Mouse (Mus musculus) stomach, embryonic 16.5 days (tissue): Measurements from ENCODE around the gene Kif3a. TPM values are rescaled to one million over a fixed set of nuclear protein-coding genes. Genes with fewer than 3 reads are reported as not detected.

ENCODE experiments used
- ATAC-seq: fragments of 200-750 bp; cut with Nextera tagmentation; 2 replicates; pipeline ENCODE4 v1.8.0; 2017; ENCODE audit warnings: moderate number of reproducible peaks, moderate TSS enrichment; ENCODE audit not compliant: insufficient read depth, low FRiP score
- H3K27ac ChIP-seq: fragments of 300-500 bp; sonication (generic); 2 replicates; pipeline ENCODE4 v1.5.1; 2014; ENCODE audit warnings: low read length
- H3K27me3 ChIP-seq: fragments of 300-500 bp; sonication (generic); 2 replicates; pipeline ENCODE4 v1.6.1; 2014; ENCODE audit warnings: low read length, control low read depth, mixed read lengths; ENCODE audit not compliant: control insufficient read depth, insufficient read depth
- H3K36me3 ChIP-seq: fragments of 300-500 bp; sonication (generic); 2 replicates; pipeline ENCODE4 v1.6.1; 2014; ENCODE audit warnings: low read length; ENCODE audit not compliant: control insufficient read depth, insufficient read depth
- H3K4me1 ChIP-seq: fragments of 300-500 bp; sonication (generic); 2 replicates; pipeline ENCODE4 v1.6.1; 2014; ENCODE audit warnings: low read length, control low read depth, mixed read lengths; ENCODE audit not compliant: control insufficient read depth, insufficient read depth
- H3K4me2 ChIP-seq: fragments of 300-500 bp; sonication (generic); 2 replicates; pipeline ENCODE4 v1.6.1; 2014; ENCODE audit warnings: low read depth, low read length, mixed read lengths
- H3K4me3 ChIP-seq: fragments of 300-500 bp; sonication (generic); replicated peaks from 2 replicates; pipeline ENCODE4 v1.5.1; 2014; ENCODE audit warnings: mild to moderate bottlenecking, low read length
- H3K9ac ChIP-seq: fragments of 300-500 bp; sonication (generic); 2 replicates; pipeline ENCODE4 v1.6.1; 2014; ENCODE audit warnings: low read length
- H3K9me3 ChIP-seq: fragments of 300-500 bp; sonication (generic); replicated peaks from 2 replicates; pipeline ENCODE4 v1.6.1; 2016; ENCODE audit warnings: low read length, control low read depth; ENCODE audit not compliant: control insufficient read depth
- WGBS: fragments of 180-500 bp; shearing (Covaris S2); extraction: QIAGEN DNeasy Blood & Tissue Kit; methylation state at CpG from one replicate; pipeline ENCODE4 v1.1.7; 2014; 5-methylcytosine and 5-hydroxymethylcytosine counted together
- polyA plus RNA-seq: library from polyadenylated mRNA; unstranded; fragments of >200 nt; fragmentation: Nextera tagmentation; extraction: Ambion mirVana; gene quantifications from 2 replicates; pipeline ENCODE4 v1.2.1, GENCODE M21; 2015

Gene Kif3a
- polyA plus RNA-seq, 1 experiment from 2014 or later, result 57.0 TPM

- no peak for ATAC-seq
- Histone ChIP-seq H3K9ac (no peak overlapping the region), H3K27ac (no peak overlapping the region), H3K4me2 (no peak overlapping the region), H3K27me3 (no peaks in the 10 kb centered on the region), H3K9me3 (no peaks in the 10 kb centered on the region), H3K36me3 (no peaks in the 10 kb centered on the region), H3K4me3 (no peak overlapping the region), H3K4me1 (no peaks in the 10 kb centered on the region)
- WGBS, result 46% methylated on average over 15 of the region's 15 CpGs
Observed at GRCm38 (mm10) chr11:53590368-53590768, 23.2 kb downstream of the Kif3a start.

DNA sequence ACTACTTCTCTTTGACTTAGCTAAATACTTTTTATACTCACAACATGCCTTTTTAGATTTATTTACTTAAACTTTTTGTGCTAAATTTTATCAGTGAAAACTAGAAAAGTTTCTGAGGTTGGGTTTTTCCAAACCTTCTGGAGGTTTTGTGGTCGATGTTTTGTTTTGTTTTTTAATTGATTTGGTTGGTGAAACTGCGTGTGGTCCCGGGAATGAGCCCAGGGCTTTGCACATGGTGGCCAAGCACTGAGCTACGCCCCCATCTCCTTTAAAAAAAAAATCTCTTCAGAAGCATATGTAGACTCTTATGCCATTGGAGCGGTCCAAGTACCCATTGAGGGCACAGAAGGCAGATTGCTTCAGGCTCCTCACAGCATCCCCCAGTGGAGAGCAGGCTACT, 23.9 kb downstream of the Kif3a start:
- no peak overlapping the region for H3K4me3 ChIP-seq
- H3K36me3 ChIP-seq, result no peaks in the 10 kb centered on the region
- H3K4me1 ChIP-seq, result no peaks in the 10 kb centered on the region
- no peak overlapping the region for H3K9ac ChIP-seq
- no peak overlapping the region for H3K27ac ChIP-seq
- no peaks in the 10 kb centered on the region for H3K27me3 ChIP-seq
- H3K9me3 ChIP-seq, result no peaks in the 10 kb centered on the region
- 86% methylated on average over 5 of the region's 5 CpGs for WGBS
- no peak overlapping the region for H3K4me2 ChIP-seq
- no peak for ATAC-seq

- Histone ChIP-seq H3K9ac (no peak overlapping the region), H3K27me3 (no peaks in the 10 kb centered on the region), H3K36me3 (no peaks in the 10 kb centered on the region), H3K4me1 (no peaks in the 10 kb centered on the region), H3K4me3 (no peak overlapping the region), H3K4me2 (no peak overlapping the region), H3K27ac (no peak overlapping the region), H3K9me3 (no peaks in the 10 kb centered on the region)
- no peak for ATAC-seq
- WGBS, result 94% methylated on average over 3 of the region's 3 CpGs
Observed at GRCm38 (mm10) chr11:53604983-53605382, 37.8 kb downstream of the Kif3a start.

- Histone ChIP-seq H3K27ac (no peak overlapping the region), H3K9me3 (no peaks in the 10 kb centered on the region), H3K4me3 (no peak overlapping the region), H3K4me1 (no peaks in the 10 kb centered on the region), H3K9ac (no peak overlapping the region), H3K4me2 (no peak overlapping the region), H3K36me3 (no peaks in the 10 kb centered on the region), H3K27me3 (no peaks in the 10 kb centered on the region)
- WGBS, result 11% methylated on average over 12 of the region's 12 CpGs
- no peak for ATAC-seq
Observed at GRCm38 (mm10) chr11:53605609-53606008, 38.4 kb downstream of the Kif3a start.

GRCm38 (mm10) chr11:53609231-53609630, 42.1 kb downstream of the Kif3a start:
- no peak overlapping the region for H3K9ac ChIP-seq
- no peak overlapping the region for H3K4me3 ChIP-seq
- no peaks in the 10 kb centered on the region for H3K9me3 ChIP-seq
- no peak overlapping the region for H3K4me2 ChIP-seq
- no peaks in the 10 kb centered on the region for H3K27me3 ChIP-seq
- H3K27ac ChIP-seq, result no peak overlapping the region
- H3K36me3 ChIP-seq, result no peaks in the 10 kb centered on the region
- no peak for ATAC-seq
- no peaks in the 10 kb centered on the region for H3K4me1 ChIP-seq
- WGBS, result 79% methylated on average over 6 of the region's 6 CpGs

DNA sequence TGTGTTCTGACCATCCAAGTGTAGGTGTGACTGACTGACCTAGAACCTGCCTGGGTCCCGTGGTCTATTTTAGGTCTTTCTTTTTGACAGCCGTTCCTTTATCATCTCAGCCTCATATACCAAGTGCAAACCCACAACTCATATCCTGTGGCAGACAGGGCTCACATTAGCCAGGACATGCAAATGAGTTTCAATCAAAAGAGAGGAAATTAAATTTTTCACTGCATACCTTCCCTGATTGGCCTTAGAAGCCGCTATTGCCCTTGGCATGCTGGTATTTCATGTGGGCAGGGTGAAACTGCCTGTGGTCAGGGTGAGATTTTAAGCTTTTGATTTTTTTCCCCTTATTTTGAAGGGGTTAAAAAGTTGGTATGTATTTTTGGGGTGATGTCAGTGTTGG, 42.5 kb downstream of the Kif3a start:
- Histone ChIP-seq H3K27me3 (no peaks in the 10 kb centered on the region), H3K9ac (no peak overlapping the region), H3K9me3 (no peaks in the 10 kb centered on the region), H3K4me2 (no peak overlapping the region), H3K4me3 (no peak overlapping the region), H3K4me1 (no peaks in the 10 kb centered on the region), H3K36me3 (no peaks in the 10 kb centered on the region), H3K27ac (no peak overlapping the region)
- WGBS, result 76% methylated on average over 3 of the region's 3 CpGs
- no peak for ATAC-seq

- H3K36me3 ChIP-seq, result no peaks in the 10 kb centered on the region
- H3K9ac ChIP-seq, result no peak overlapping the region
- ATAC-seq, result no peak
- H3K4me2 ChIP-seq, result no peak overlapping the region
- no peaks in the 10 kb centered on the region for H3K9me3 ChIP-seq
- no peak overlapping the region for H3K4me3 ChIP-seq
- no peak overlapping the region for H3K27ac ChIP-seq
- 60% methylated on average over 6 of the region's 6 CpGs for WGBS
- no peaks in the 10 kb centered on the region for H3K27me3 ChIP-seq
- no peaks in the 10 kb centered on the region for H3K4me1 ChIP-seq
Observed at GRCm38 (mm10) chr11:53615172-53615571, 48.0 kb downstream of the Kif3a start.

- no peak overlapping the region for H3K4me2 ChIP-seq
- no peak overlapping the region for H3K9ac ChIP-seq
- H3K36me3 ChIP-seq, result no peaks in the 10 kb centered on the region
- no peak for ATAC-seq
- 90% methylated on average over 8 of the region's 8 CpGs for WGBS
- H3K27me3 ChIP-seq, result no peaks in the 10 kb centered on the region
- H3K27ac ChIP-seq, result no peak overlapping the region
- H3K9me3 ChIP-seq, result no peaks in the 10 kb centered on the region
- H3K4me1 ChIP-seq, result no peaks in the 10 kb centered on the region
- H3K4me3 ChIP-seq, result no peak overlapping the region
Observed at GRCm38 (mm10) chr11:53615575-53615974, 48.4 kb downstream of the Kif3a start.

- ATAC-seq, result no peak
- Histone ChIP-seq H3K36me3 (no peaks in the 10 kb centered on the region), H3K27me3 (no peaks in the 10 kb centered on the region), H3K4me2 (no peak overlapping the region), H3K4me1 (no peaks in the 10 kb centered on the region), H3K9ac (no peak overlapping the region), H3K27ac (no peak overlapping the region), H3K9me3 (no peaks in the 10 kb centered on the region), H3K4me3 (no peak overlapping the region)
- WGBS, result 63% methylated on average over 8 of the region's 8 CpGs
Observed at GRCm38 (mm10) chr11:53616748-53617558, 49.8 kb downstream of the Kif3a start.
